In genomic region chr10:5823291-5823739, GRCm38 (mm10) we compare ENCODE assay signal across 8 mouse cellular contexts. TPM values are rescaled to one million over a fixed set of nuclear protein-coding genes. Genes with fewer than 3 reads are reported as not detected.
DNase-seq lines count a peak whose midpoint lies in the region; ATAC-seq and TF ChIP-seq lines count a peak whose summit lies in the region.

No protein-coding gene starts in this region.

- WGBS in heart, adult 2 months: under 1% methylated on average over 37 of the region's 37 CpGs
- under 1% methylated on average over 37 of the region's 37 CpGs for WGBS in spleen, adult 2 months
- WGBS in hindbrain, embryonic 11.5 days: under 1% methylated on average over 32 of the region's 37 CpGs
- WGBS in midbrain, embryonic 10.5 days: under 1% methylated on average over 37 of the region's 37 CpGs

- ATAC-seq in hindbrain, embryonic 11.5 days (ENCODE audit: low FRiP score): peak; percentile 3
- ATAC-seq in megakaryocyte progenitor cell, adult 5-6 weeks (replicated peaks; ENCODE audit: poor library complexity): no peak

- H3K79me2 ChIP-seq in heart, adult 2 months (replicated peaks; ENCODE audit: control insufficient read depth, insufficient read depth, low read length): 0 out of 2 replicates have a peak, but pooled peaks cover 1% of the 10 kb centered on the region

- intact Hi-C loops in heart, adult 2 months (cut with DNase I): no loop called here

- peak overlapping the region; percentile 86 for H3K4me3 ChIP-seq in heart, adult 2 months
- peak overlapping the region; percentile 85 for H3K4me3 ChIP-seq in spleen, adult 2 months (ENCODE audit: extremely low read depth, insufficient read depth, insufficient read length)
- peak overlapping the region; percentile 93 for H3K4me3 ChIP-seq in hindbrain, embryonic 11.5 days (ENCODE audit: low read depth, low read length)
- H3K4me3 ChIP-seq in midbrain, embryonic 10.5 days: peak overlapping the region; percentile 90

- peak overlapping the region; percentile 85 for H3K27ac ChIP-seq in heart, adult 2 months
- H3K27ac ChIP-seq in spleen, adult 2 months (ENCODE audit: insufficient read depth, low read length): peak overlapping the region; percentile 84
- peak overlapping the region; percentile 84 for H3K27ac ChIP-seq in hindbrain, embryonic 11.5 days (ENCODE audit: low read depth, low read length)
- H3K27ac ChIP-seq in midbrain, embryonic 10.5 days (replicated peaks): peak overlapping the region; percentile 91

- no peaks in the 10 kb centered on the region for H3K27me3 ChIP-seq in heart, adult 2 months (ENCODE audit: control insufficient read depth, insufficient read depth, low read length)
- no peaks in the 10 kb centered on the region for H3K27me3 ChIP-seq in spleen, adult 2 months (ENCODE audit: control insufficient read depth, insufficient read depth, low read length)
- H3K27me3 ChIP-seq in hindbrain, embryonic 11.5 days (ENCODE audit: control insufficient read depth, insufficient read depth, low read length): no peaks in the 10 kb centered on the region
- H3K27me3 ChIP-seq in midbrain, embryonic 10.5 days (ENCODE audit: low read depth, poor library complexity, severe bottlenecking): no peaks in the 10 kb centered on the region

- TF ChIP-seq POLR2A in heart, adult 2 months (IDR thresholded peaks at IDR 0.05; ENCODE audit: insufficient read depth, low read depth, low read length): no peak
- TF ChIP-seq POLR2A in spleen, adult 2 months (IDR thresholded peaks at IDR 0.05; ENCODE audit: low read depth, low read length): no peak

- no peaks in the 10 kb centered on the region for H3K9me3 ChIP-seq in hindbrain, embryonic 11.5 days (ENCODE audit: control insufficient read depth, low read length)
- H3K9me3 ChIP-seq in midbrain, embryonic 10.5 days (replicated peaks): no peaks in the 10 kb centered on the region

- peak overlapping the region; percentile 88 for H3K9ac ChIP-seq in heart, adult 2 months (ENCODE audit: low read depth, low read length)
- H3K9ac ChIP-seq in hindbrain, embryonic 11.5 days (ENCODE audit: low read depth, low read length): peak overlapping the region; percentile 90

- no peak for TF ChIP-seq EP300 in heart, adult 2 months (IDR thresholded peaks at IDR 0.05; ENCODE audit: insufficient read depth, low read depth, low read length)

- peaks cover 2% of the 10 kb centered on the region for H3K36me3 ChIP-seq in heart, adult 2 months (ENCODE audit: control insufficient read depth, insufficient read depth, low read length)
- H3K36me3 ChIP-seq in spleen, adult 2 months (ENCODE audit: control insufficient read depth, insufficient read depth, low read length): peaks cover 10% of the 10 kb centered on the region
- H3K36me3 ChIP-seq in hindbrain, embryonic 11.5 days (ENCODE audit: control insufficient read depth, insufficient read depth, low read length): no peaks in the 10 kb centered on the region; the same call in 1 of the 2 replicates
- peaks cover 32% of the 10 kb centered on the region for H3K36me3 ChIP-seq in midbrain, embryonic 10.5 days

- DNase-seq in heart, adult 2 months: no peak
- no peak for DNase-seq in heart, postnatal 4 days
- DNase-seq in spleen, adult 2 months (ENCODE audit: low read depth in 1 of 2, low spot score in 2 of 2): no peak
- DNase-seq in spleen, adult 18-20 months: no peak
- no peak for DNase-seq in hindbrain, embryonic 11.5 days (ENCODE audit: low spot score)
- DNase-seq in midbrain, embryonic 10.5 days (ENCODE audit: low spot score): no peak
- no peak for DNase-seq in urinary bladder, postnatal 36 days (ENCODE audit: low spot score in 2 of 2)

- peaks cover 5% of the 10 kb centered on the region for H3K4me1 ChIP-seq in heart, adult 2 months (ENCODE audit: control insufficient read depth, insufficient read depth, low read length)
- peaks cover 5% of the 10 kb centered on the region; the same call in 1 of the 2 replicates for H3K4me1 ChIP-seq in spleen, adult 2 months (ENCODE audit: control insufficient read depth, insufficient read depth, insufficient read length)
- H3K4me1 ChIP-seq in hindbrain, embryonic 11.5 days (replicated peaks; ENCODE audit: control insufficient read depth, insufficient read depth, low read length): no peaks in the 10 kb centered on the region
- H3K4me1 ChIP-seq in midbrain, embryonic 10.5 days: peaks cover 24% of the 10 kb centered on the region

- peak overlapping the region; percentile 61 for H3K4me2 ChIP-seq in hindbrain, embryonic 11.5 days (replicated peaks; ENCODE audit: low read depth, low read length)

- TF ChIP-seq CTCF in heart, adult 2 months (IDR thresholded peaks at IDR 0.05): no peak
- no peak for TF ChIP-seq CTCF in spleen, adult 2 months (IDR thresholded peaks at IDR 0.05; ENCODE audit: extremely low read depth, insufficient read depth, insufficient read length, insufficient replicate concordance)

RNA-seq across cellular contexts. Expression of gene Mtrf1l, which starts 0.4 kb away (rescaled TPM):
- 1 to 10 TPM; 8.4 to 9.6 TPM for total RNA-seq in heart, adult 2 months (2021)
- 1.6 and 3.5 TPM in 2 replicates for polyA plus RNA-seq in heart, adult 2 months (2012; rRNA removed)
- 10 to 100 TPM in 1 of 2 experiments, 1 to 10 TPM in 1; 7.9 to 10.9 TPM for total RNA-seq in heart, postnatal 4 days (2021)
- polyA plus RNA-seq in spleen, adult 2 months (2012; rRNA removed): 1.9 and 2.2 TPM in 2 replicates
- 15.7 and 16.9 TPM in 2 replicates for polyA plus RNA-seq in hindbrain, embryonic 11.5 days (2014; fragmentation: Nextera tagmentation; extraction: Ambion mirVana)
- polyA plus RNA-seq in midbrain, embryonic 10.5 days (2016; fragmentation: Nextera tagmentation; extraction: Ambion mirVana): 13.1 and 13.6 TPM in 2 replicates
- total RNA-seq in megakaryocyte progenitor cell, adult 5-6 weeks (2015): 14.2 and 23.5 TPM in 2 replicates
- 19.7 and 35.2 TPM in 2 replicates for total RNA-seq in megakaryocyte progenitor cell, adult 5-6 weeks (2017)

RNA-seq across cellular contexts. Expression of gene Fbxo5, which starts 17.9 kb away (rescaled TPM):
- under 1 TPM; 0.36 to 0.65 TPM for total RNA-seq in heart, adult 2 months (2021)
- 0.43 and 0.85 TPM in 2 replicates for polyA plus RNA-seq in heart, adult 2 months (2012; rRNA removed)
- total RNA-seq in heart, postnatal 4 days (2021): 10 to 100 TPM; 15.3 to 16.1 TPM
- polyA plus RNA-seq in spleen, adult 2 months (2012; rRNA removed): 2.9 and 3.5 TPM in 2 replicates
- 70.6 and 70.8 TPM in 2 replicates for polyA plus RNA-seq in hindbrain, embryonic 11.5 days (2014; fragmentation: Nextera tagmentation; extraction: Ambion mirVana)
- polyA plus RNA-seq in midbrain, embryonic 10.5 days (2016; fragmentation: Nextera tagmentation; extraction: Ambion mirVana): 99.5 and 114 TPM in 2 replicates
- total RNA-seq in megakaryocyte progenitor cell, adult 5-6 weeks (2015): 49.3 and 49.5 TPM in 2 replicates
- 38.9 and 53.2 TPM in 2 replicates for total RNA-seq in megakaryocyte progenitor cell, adult 5-6 weeks (2017)

Comparison
In these comparisons a context has a peak if more than half of its experiments do, and no peak if none do; other contexts are left out.
1. RNA of gene Fbxo5, which starts 17.9 kb away (polyA plus RNA-seq): 99.5 to 114 TPM in midbrain, embryonic 10.5 days and 70.6 to 70.8 TPM in hindbrain, embryonic 11.5 days; 2.9 to 3.5 TPM in spleen, adult 2 months and 0.43 to 0.85 TPM in heart, adult 2 months; every median in the first group is over 10 times any median in the second.
2. Peak in every context shown above with its lines, with median percentiles within 50 percentile points of each other: H3K27ac ChIP-seq and H3K4me3 ChIP-seq.